Mouse (Mus musculus) embryonic fibroblast, embryonic 13.5 days (primary cell): ENCODE data around the gene Actn4.

Source experiments
- CTCF ChIP-seq: IDR thresholded peaks from 2 replicates; pipeline ENCODE4 v1.5.1; 2011; ENCODE audit warnings: mild to moderate bottlenecking, control low read depth, low read length, moderate library complexity, borderline replicate concordance; ENCODE audit not compliant: insufficient read depth
- POLR2A ChIP-seq: IDR thresholded peaks from 2 replicates; pipeline ENCODE4 v1.6.1; 2011; ENCODE audit warnings: low read depth, mild to moderate bottlenecking, control low read depth, low read length, moderate library complexity

DNA sequence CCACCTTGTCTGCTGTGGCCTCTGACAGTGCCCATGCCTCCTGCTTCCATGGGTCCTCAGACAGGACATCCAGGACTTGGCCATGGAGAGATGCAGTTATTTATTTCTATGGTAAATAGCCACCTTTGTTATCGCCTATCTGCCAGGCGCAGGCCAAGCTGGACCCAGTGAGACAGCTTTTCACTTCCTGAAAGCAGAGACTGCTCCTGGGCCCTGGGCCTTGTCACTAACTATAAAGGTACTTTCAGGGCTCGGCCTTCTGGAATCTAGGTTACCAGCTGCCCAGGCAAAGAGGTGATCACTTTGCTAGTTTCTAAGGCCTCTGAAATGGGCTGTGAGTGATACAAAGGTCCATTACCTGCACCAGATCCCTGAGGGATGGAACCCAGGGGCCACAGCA, 37.3 kb downstream of the Actn4 start:
- no peak for TF ChIP-seq CTCF
- peak; percentile 41; the same call in 1 of the 2 replicates for TF ChIP-seq POLR2A
